Mouse (Mus musculus): ENCODE measurements around the gene Bpifb1.
A peak's percentile ranks its signal among the peaks of the same experiment; 100 is the strongest.
"Not testable (repeated sequence)": the region's sequence is repeated elsewhere in the genome, so short reads cannot be mapped to it uniquely, and the experiment has no call there.

Gene Bpifb1

GRCm38 (mm10) chr2:154211881-154212280 is 21.3 kb downstream of the Bpifb1 start:
- DNase-seq (ENCODE audit: low spot score), result no peak

GRCm38 (mm10) chr2:154215191-154215590 is 24.6 kb downstream of the Bpifb1 start:
- DNase-seq (ENCODE audit: low spot score), result peak; percentile 87

GRCm38 (mm10) chr2:154219950-154220349 is 29.3 kb downstream of the Bpifb1 start:
- DNase-seq (ENCODE audit: low spot score), result no peak

GRCm38 (mm10) chr2:154223265-154223916 is 32.8 kb downstream of the Bpifb1 start, which contains the start of gene Bpifb5:
Bpifb5 (plus strand) TSS chr2:154223742.
- DNase-seq (ENCODE audit: low spot score), result peak; percentile 60

- DNase-seq (ENCODE audit: low spot score), result peak; percentile 29
Measured at GRCm38 (mm10) chr2:154223917-154224273, 33.3 kb downstream of the Bpifb1 start.

- DNase-seq (ENCODE audit: low spot score), result no peak
Measured at GRCm38 (mm10) chr2:154226991-154227390, 36.4 kb downstream of the Bpifb1 start.

GRCm38 (mm10) chr2:154227830-154228229 is 37.2 kb downstream of the Bpifb1 start:
- DNase-seq (ENCODE audit: low spot score), result no peak

GRCm38 (mm10) chr2:154233426-154233825 is 42.8 kb downstream of the Bpifb1 start:
- no peak for DNase-seq (ENCODE audit: low spot score)

GRCm38 (mm10) chr2:154240771-154241170 is 50.2 kb downstream of the Bpifb1 start:
- no peak for DNase-seq (ENCODE audit: low spot score)

- not testable (repeated sequence) for DNase-seq (ENCODE audit: low spot score)
Measured at GRCm38 (mm10) chr2:154242726-154243125, 52.1 kb downstream of the Bpifb1 start.

GRCm38 (mm10) chr2:154243356-154244036 is 52.9 kb downstream of the Bpifb1 start:
- no peak for DNase-seq (ENCODE audit: low spot score)

GRCm38 (mm10) chr2:154245322-154245721 is 54.7 kb downstream of the Bpifb1 start:
- no peak for DNase-seq (ENCODE audit: low spot score)

- not testable (repeated sequence) for DNase-seq (ENCODE audit: low spot score)
Measured at GRCm38 (mm10) chr2:154255254-154255653, 64.6 kb downstream of the Bpifb1 start.

GRCm38 (mm10) chr2:154255770-154256169 is 65.2 kb downstream of the Bpifb1 start:
- DNase-seq (ENCODE audit: low spot score), result no peak

GRCm38 (mm10) chr2:154257554-154257953 is 66.9 kb downstream of the Bpifb1 start, which contains the start of gene Bpifb9a:
Bpifb9a (plus strand) TSS chr2:154257854.
- DNase-seq (ENCODE audit: low spot score), result not testable (repeated sequence)

- DNase-seq (ENCODE audit: low spot score), result not testable (repeated sequence)
Measured at GRCm38 (mm10) chr2:154264397-154264796, 73.8 kb downstream of the Bpifb1 start.

Measured in retina, embryonic 14.5 days (tissue).